Mouse (Mus musculus) liver, embryonic 16.5 days (tissue): ENCODE measurements around the gene Smim4. TPM values are rescaled to one million over a fixed set of nuclear protein-coding genes. Genes with fewer than 3 reads are reported as not detected.
A peak's percentile ranks its signal among the peaks of the same experiment; 100 is the strongest.

Source experiments
- ATAC-seq: fragments of 200-750 bp; cut with Nextera tagmentation; 2 replicates; pipeline ENCODE4 v1.8.0; 2017; ENCODE audit warnings: low read depth, mild to moderate bottlenecking, moderate number of reproducible peaks, moderate library complexity
- H3K27ac ChIP-seq: fragments of 300-500 bp; sonication (generic); 2 replicates; pipeline ENCODE4 v1.5.1; 2014; ENCODE audit warnings: mild to moderate bottlenecking, low read length
- H3K27me3 ChIP-seq: fragments of 300-500 bp; sonication (generic); 2 replicates; pipeline ENCODE4 v1.6.1; 2014; ENCODE audit warnings: low read depth, low read length, mixed read lengths; ENCODE audit not compliant: control insufficient read depth, insufficient read depth
- H3K36me3 ChIP-seq: fragments of 300-500 bp; sonication (generic); 2 replicates; pipeline ENCODE4 v1.6.1; 2014; ENCODE audit warnings: mild to moderate bottlenecking; ENCODE audit not compliant: control insufficient read depth, insufficient read depth
- H3K4me1 ChIP-seq: fragments of 300-500 bp; sonication (generic); 2 replicates; pipeline ENCODE4 v1.6.1; 2014; ENCODE audit warnings: low read depth, low read length, mixed read lengths; ENCODE audit not compliant: control insufficient read depth
- H3K4me2 ChIP-seq: fragments of 300-500 bp; sonication (generic); 2 replicates; pipeline ENCODE4 v1.6.1; 2014; ENCODE audit warnings: low read depth, low read length, mixed read lengths
- H3K4me3 ChIP-seq: fragments of 300-500 bp; sonication (generic); 2 replicates; pipeline ENCODE4 v1.5.1; 2014; ENCODE audit warnings: low read depth, mild to moderate bottlenecking, low read length
- H3K9ac ChIP-seq: fragments of 300-500 bp; sonication (generic); 2 replicates; pipeline ENCODE4 v1.6.1; 2014; ENCODE audit warnings: low read depth, low read length
- H3K9me3 ChIP-seq: fragments of 300-500 bp; sonication (generic); replicated peaks from 2 replicates; pipeline ENCODE4 v1.6.1; 2016; ENCODE audit warnings: low read length; ENCODE audit not compliant: control insufficient read depth
- WGBS: fragments of 180-500 bp; shearing (Covaris S2); extraction: QIAGEN DNeasy Blood & Tissue Kit; methylation state at CpG from one replicate; pipeline ENCODE4 v1.1.7; 2014; ENCODE audit not compliant: insufficient replicate concordance; 5-methylcytosine and 5-hydroxymethylcytosine counted together
- polyA plus RNA-seq: library from polyadenylated mRNA; unstranded; fragments of >200 nt; fragmentation: Nextera tagmentation; extraction: Ambion mirVana; gene quantifications from 2 replicates; pipeline ENCODE4 v1.2.1, GENCODE M21; 2015

The Smim4 gene
- polyA plus RNA-seq, 1 experiment from 2014 or later: 47.7 TPM

- Histone ChIP-seq H3K9me3 (no peaks in the 10 kb centered on the region), H3K9ac (no peak overlapping the region), H3K36me3 (peaks cover 39% of the 10 kb centered on the region), H3K4me2 (0 out of 2 replicates have a peak overlapping the region, but pooled peaks have one; percentile 30), H3K27me3 (no peaks in the 10 kb centered on the region), H3K4me3 (no peak overlapping the region), H3K27ac (peak overlapping the region; percentile 27; the same call in 1 of the 2 replicates), H3K4me1 (peaks cover 9% of the 10 kb centered on the region)
- ATAC-seq: no peak; the same call in 1 of the 2 replicates
- WGBS: 86% methylated on average over 3 of the region's 3 CpGs
Measured at GRCm38 (mm10) chr14:31078597-31079208, 50.1 kb downstream of the Smim4 start.

GRCm38 (mm10) chr14:31069086-31069733, 59.5 kb downstream of the Smim4 start:
- Histone ChIP-seq H3K27ac (no peak overlapping the region), H3K36me3 (peaks cover 32% of the 10 kb centered on the region), H3K9me3 (no peaks in the 10 kb centered on the region), H3K27me3 (no peaks in the 10 kb centered on the region), H3K4me2 (no peak overlapping the region), H3K4me1 (no peaks in the 10 kb centered on the region), H3K4me3 (no peak overlapping the region), H3K9ac (no peak overlapping the region)
- 84% methylated on average over 4 of the region's 4 CpGs for WGBS
- ATAC-seq: no peak

- H3K4me3 ChIP-seq: no peak overlapping the region
- no peak overlapping the region for H3K27ac ChIP-seq
- peaks cover 42% of the 10 kb centered on the region for H3K36me3 ChIP-seq
- H3K9ac ChIP-seq: no peak overlapping the region
- 44% methylated on average over 1 of the region's 1 CpGs for WGBS
- no peaks in the 10 kb centered on the region for H3K4me1 ChIP-seq
- H3K9me3 ChIP-seq: no peaks in the 10 kb centered on the region
- no peaks in the 10 kb centered on the region for H3K27me3 ChIP-seq
- H3K4me2 ChIP-seq: no peak overlapping the region
- ATAC-seq: no peak
Measured at GRCm38 (mm10) chr14:31062277-31062676, 66.5 kb downstream of the Smim4 start.

GRCm38 (mm10) chr14:31045817-31046216, 82.9 kb downstream of the Smim4 start:
- peaks cover 36% of the 10 kb centered on the region for H3K36me3 ChIP-seq
- no peaks in the 10 kb centered on the region for H3K9me3 ChIP-seq
- H3K4me3 ChIP-seq: no peak overlapping the region
- peaks cover 13% of the 10 kb centered on the region for H3K4me1 ChIP-seq
- H3K27me3 ChIP-seq: no peaks in the 10 kb centered on the region
- no peak overlapping the region for H3K9ac ChIP-seq
- peak overlapping the region; percentile 26; the same call in 1 of the 2 replicates for H3K4me2 ChIP-seq
- ATAC-seq: peak; percentile 100
- 29% methylated on average over 1 of the region's 1 CpGs for WGBS
- H3K27ac ChIP-seq: peak overlapping the region; percentile 67

GRCm38 (mm10) chr14:31045296-31045695, 83.5 kb downstream of the Smim4 start:
- Histone ChIP-seq H3K9me3 (no peaks in the 10 kb centered on the region), H3K4me1 (peaks cover 13% of the 10 kb centered on the region), H3K36me3 (peaks cover 31% of the 10 kb centered on the region), H3K27ac (peak overlapping the region; percentile 87), H3K27me3 (no peaks in the 10 kb centered on the region), H3K9ac (no peak overlapping the region), H3K4me3 (no peak overlapping the region), H3K4me2 (0 out of 2 replicates have a peak overlapping the region, but pooled peaks have one; percentile 6)
- ATAC-seq: peak; percentile 55
- WGBS: 53% methylated on average over 5 of the region's 5 CpGs

Other genes starting within 250 kb of the Smim4 start
- 1.7 and 2.3 TPM in 2 replicates for gene Mustn1, start 249.8 kb downstream of the Smim4 start, polyA plus RNA-seq
- gene Itih4, start 242.5 kb downstream of the Smim4 start, polyA plus RNA-seq: 278 and 305 TPM in 2 replicates
- 687 and 781 TPM in 2 replicates for gene Itih3, start 205.2 kb downstream of the Smim4 start, polyA plus RNA-seq
- 82.0 and 101 TPM in 2 replicates for gene Itih1, start 185.7 kb downstream of the Smim4 start, polyA plus RNA-seq
- gene Nek4, start 177.6 kb downstream of the Smim4 start, polyA plus RNA-seq: 3.6 TPM in 2 replicates
- 14.6 and 16.0 TPM in 2 replicates for gene Glt8d1, start 127.6 kb downstream of the Smim4 start, polyA plus RNA-seq
- 259 and 284 TPM in 2 replicates for gene Spcs1, start 127.3 kb downstream of the Smim4 start, polyA plus RNA-seq
- gene Pbrm1, start 109.8 kb downstream of the Smim4 start, polyA plus RNA-seq: 50.6 and 52.9 TPM in 2 replicates
- 54.8 and 60.1 TPM in 2 replicates for gene Gnl3, start 109.8 kb downstream of the Smim4 start, polyA plus RNA-seq
- 149 and 179 TPM in 2 replicates for gene Nt5dc2, start 2.1 kb upstream of the Smim4 start, polyA plus RNA-seq
- gene Stab1, start 39.7 kb upstream of the Smim4 start, polyA plus RNA-seq: 25.8 and 32.2 TPM in 2 replicates
- gene Tnnc1, start 79.4 kb upstream of the Smim4 start, polyA plus RNA-seq: 80.6 and 93.1 TPM in 2 replicates
- gene Nisch, start 88.0 kb upstream of the Smim4 start, polyA plus RNA-seq: 94.9 and 112 TPM in 2 replicates
- gene Sema3g, start 88.9 kb upstream of the Smim4 start, polyA plus RNA-seq: 0.04 TPM in 2 replicates
- 6.1 and 6.3 TPM in 2 replicates for gene Phf7, start 122.4 kb upstream of the Smim4 start, polyA plus RNA-seq
- gene Bap1, start 122.5 kb upstream of the Smim4 start, polyA plus RNA-seq: 32.0 and 33.7 TPM in 2 replicates
- gene Dnah1, start 194.9 kb upstream of the Smim4 start, polyA plus RNA-seq: 0.07 and 0.14 TPM in 2 replicates
- gene Capn7, start 207.7 kb upstream of the Smim4 start, polyA plus RNA-seq: 15.0 and 15.2 TPM in 2 replicates